Mouse (Mus musculus) cerebellum, postnatal 4 days (tissue): ENCODE results near the gene Mad2l2.
"Not testable (repeated sequence)": the region's sequence is repeated elsewhere in the genome, so short reads cannot be mapped to it uniquely, and the experiment has no call there.

ENCODE experiments used
- DNase-seq, 2 experiments: peaks; one replicate each; pipeline ENCODE4 v3.0.0; 2022; ENCODE audit warnings: low spot score in 2 of 2, mixed read lengths in 1 of 2

The Mad2l2 gene

DNA sequence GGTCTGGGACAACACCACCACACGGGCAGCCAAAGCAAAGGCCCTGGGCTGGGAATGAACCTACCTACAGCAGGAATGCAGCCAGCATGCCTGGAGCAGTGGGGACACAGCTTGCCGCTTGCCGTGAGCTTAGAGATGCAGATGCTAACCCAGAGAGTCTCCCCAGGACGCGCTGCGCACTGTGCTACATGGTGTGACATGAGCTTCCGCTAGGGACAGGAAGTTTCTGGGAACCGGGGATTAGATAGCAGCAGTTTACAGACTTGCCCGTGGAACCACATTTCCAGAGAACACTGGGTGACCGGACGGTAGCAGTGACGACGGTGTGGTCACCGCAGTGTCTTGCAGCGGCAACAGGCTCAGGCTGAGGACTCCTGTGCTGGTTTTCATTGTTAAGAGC, 39.4 kb downstream of the Mad2l2 start:
- no peak for DNase-seq

DNA sequence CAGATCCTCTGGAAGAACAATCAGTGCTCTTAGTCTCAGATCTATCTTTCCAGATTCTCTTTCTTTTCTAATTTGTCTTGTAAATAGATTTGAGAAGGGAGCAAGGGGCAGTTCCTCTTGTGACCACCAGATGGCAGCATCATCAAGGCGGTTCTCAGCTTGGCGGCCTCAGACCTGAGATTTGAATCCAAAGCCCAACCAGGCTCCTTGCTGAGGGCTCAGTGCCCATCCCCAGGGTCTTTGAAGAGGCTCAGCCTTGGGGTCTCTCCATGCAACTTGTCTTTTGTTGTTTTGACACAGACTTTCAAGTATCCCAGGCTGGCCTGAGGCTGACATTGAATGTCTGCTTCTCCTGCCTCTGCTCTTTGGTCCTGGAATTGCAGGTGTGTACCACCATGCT, 40.7 kb downstream of the Mad2l2 start:
- peak in 1 of 2 experiments; percentile 63 for DNase-seq

DNA sequence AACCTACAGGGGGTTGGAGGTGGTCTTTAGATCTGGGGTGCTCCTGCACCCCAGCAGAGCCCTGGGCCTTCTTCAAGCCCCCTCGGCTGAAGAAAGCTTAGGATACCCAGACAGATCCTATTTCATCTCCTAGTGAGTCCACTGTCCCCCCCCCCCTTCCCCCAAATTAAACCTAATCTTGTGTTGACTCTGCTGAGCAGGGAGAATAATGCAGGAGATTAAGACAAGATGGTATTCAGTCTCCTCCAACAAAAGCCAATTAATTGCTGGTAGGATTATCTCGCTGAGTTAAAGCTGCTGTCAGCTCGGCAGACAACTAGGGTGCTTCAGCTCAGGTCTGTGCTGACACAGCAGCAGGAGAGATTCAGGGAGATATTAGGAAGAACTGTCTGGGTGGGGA, 41.1 kb downstream of the Mad2l2 start:
- DNase-seq: no peak

DNA sequence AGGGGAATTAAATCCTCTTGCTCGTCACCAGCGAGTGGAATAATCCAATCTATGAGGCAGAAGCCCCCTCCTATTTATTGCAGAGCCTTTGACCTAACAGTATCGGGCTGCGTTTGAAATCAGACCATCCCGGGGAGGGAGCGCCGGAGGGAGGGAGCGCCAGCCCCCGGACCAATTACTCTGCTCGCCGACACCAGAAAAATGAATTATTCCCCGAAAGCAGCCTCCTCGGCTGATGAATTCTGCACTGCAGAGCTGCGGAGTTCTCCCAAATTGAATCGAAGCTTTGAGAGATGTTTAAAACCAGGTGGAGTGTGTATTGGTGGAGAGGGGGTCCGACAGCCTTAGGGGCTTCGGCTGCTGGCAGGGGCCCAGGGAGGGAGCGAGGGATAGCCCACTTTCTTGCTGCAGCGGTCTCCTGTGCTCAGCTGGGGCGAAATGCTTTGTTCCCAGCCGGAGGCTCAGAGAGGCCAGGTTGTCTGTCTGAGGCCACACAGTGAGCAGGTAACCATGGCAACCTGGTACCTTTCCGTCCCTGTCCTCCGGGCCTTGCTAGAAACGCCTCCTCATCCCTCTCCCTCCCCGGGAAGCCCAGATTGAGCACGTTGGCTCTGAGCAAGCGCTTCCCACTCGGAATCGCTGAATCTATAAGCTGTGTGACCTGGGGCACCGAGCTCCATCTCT, 43.8 kb downstream of the Mad2l2 start:
- DNase-seq: peak in 1 of 2 experiments; percentile 32

DNA sequence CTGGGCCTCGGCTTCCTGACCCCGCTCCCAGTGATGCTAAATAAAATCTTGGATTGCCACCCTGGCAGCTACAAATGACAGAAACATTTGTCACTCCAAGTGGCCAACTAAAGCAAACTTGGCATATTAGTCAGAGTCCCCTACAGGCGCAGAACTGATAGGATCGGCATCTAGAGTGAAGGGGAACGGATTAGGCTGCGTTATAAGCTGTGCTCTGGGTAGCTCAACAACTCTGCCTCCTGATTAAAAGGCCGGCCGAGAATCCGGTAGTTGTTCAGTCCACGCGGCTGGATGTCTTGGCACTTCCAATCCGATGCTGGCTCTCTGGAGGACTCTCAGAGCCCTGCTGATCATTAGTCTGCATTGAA, 44.3 kb downstream of the Mad2l2 start:
- DNase-seq: no peak

DNA sequence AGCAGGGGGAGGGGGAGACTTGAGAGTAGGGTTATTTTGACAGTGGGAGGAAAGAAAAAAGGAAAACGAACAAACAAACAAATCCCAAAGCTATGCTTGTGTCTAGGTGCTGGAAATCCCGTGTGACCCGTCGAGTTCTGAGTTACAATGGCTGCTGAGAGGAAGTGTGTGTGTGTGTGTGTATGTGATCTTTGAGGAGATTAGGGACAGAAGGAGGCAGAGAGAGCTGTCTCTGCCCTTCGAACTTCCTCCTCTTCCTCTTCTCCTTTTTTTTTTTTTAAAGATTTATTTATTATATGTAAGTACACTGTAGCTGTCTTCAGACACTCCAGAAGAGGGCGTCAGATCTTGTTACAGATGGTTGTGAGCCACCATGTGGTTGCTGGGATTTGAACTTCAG, 46.4 kb downstream of the Mad2l2 start:
- DNase-seq: not testable (repeated sequence)

DNA sequence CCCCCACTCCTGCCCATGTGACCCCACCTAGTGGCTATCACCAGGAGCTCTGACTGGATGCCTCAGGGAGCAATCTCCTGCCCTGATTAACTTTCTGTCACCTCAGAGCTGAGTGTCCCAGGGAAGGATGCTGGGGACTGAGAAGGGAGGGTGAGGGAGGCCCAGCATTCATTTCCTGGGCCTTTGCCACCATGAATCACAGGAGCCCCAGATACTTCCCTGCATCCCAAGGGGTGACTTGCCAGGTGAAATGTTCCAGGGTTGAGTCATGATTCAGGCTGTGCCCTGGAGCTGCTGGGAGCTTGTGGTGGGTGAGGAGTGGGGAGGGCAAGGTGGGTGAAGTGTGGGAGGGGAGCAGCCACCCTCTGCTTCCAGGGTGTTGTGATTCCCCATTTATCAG, 47.5 kb downstream of the Mad2l2 start:
- DNase-seq: no peak

DNA sequence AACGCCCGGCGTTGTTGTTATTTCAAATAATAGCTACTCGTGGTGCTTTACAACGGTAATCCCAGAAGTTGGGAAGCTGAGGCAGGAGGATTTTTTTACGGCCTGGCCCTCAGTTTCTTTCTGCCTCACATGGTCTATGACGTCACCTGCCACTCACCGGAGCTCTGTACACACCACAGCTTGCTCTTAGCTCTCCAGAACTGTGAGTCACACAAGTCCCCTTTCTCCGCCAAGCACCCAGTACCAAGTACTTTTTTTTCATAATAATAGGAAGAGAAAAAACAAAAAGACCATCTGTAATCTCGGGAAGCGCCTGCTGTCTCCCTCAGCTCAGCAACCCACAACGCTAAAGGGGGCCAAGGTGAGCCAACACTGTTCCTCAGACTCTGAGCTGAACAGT, 51.3 kb downstream of the Mad2l2 start:
- no peak for DNase-seq

DNA sequence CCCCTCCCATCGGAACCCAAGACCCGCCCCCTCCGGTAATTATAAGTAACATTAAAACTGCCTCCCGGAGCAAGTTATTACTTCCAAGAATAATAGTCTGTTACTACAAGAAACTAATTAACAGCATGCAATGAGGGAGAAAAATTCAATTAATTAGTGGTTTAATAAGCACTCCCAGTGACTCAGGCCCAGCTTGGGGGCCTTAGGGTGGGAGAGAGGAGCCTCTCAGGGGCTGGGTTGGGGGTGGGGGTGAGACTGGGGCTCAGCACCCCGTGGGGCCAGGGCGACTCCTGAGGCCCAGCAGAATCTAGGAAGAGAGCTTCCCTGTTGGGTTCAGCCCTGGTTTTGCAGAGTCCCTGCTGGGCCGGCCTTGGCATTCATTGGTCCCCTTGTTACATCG, 52.2 kb downstream of the Mad2l2 start:
- no peak for DNase-seq

DNA sequence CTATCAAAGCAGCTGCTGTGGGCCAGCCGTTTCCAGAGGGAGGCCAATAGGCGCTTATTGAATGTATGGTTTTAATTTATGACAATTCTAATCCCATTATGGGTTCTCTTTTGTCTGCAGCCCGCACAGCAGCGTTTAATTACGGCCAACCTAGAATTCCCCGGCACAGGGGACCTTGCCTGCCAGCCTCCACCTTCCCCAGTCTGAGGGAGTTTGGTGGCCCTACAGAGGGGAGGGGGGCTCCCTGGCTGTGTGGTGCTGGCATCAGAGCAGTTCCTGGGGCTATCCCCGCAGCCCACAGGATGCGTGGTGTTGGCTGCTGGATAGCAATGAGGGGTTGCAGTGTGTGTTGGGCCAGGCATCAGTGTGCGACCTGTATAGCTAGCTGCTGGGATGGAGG, 54.4 kb downstream of the Mad2l2 start:
- no peak for DNase-seq

DNA sequence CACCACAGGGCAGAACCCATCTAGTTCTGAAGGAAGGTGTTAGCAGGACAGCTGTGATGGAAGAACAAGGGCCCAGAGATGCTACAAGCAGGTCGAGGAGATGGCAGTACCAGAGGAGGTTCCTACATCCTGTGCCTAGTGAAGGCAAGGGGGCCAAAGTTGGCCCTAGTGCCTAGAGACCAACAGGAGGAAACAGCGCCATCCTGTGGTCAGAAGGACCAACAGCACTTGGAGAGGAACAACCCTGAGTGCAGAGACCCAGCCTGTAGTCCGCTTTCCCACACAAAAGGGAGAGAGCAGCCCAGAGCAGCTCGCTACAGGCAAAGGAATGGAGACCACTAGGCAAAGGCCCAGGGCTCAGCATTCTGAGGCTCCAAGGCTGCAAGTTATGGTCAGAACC, 55.6 kb downstream of the Mad2l2 start:
- no peak for DNase-seq

DNA sequence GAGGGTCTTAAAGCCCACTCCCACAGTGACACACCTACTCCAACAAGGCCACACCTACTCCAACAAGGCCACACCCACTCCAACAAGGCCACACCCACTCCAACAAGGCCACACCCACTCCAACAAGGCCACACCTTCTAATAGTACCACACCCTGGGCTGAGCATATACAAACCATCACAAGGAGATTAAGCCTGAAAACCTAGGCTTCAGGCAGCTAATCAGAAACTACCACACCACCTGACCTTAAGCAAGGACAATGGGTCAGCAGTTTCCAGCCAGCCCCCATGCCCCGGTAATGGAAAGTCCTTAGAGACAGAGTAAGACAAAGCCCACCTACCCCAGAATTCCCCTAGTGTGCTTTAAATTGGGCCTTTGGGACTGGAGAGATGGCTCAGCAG, 58.6 kb downstream of the Mad2l2 start:
- not testable (repeated sequence) for DNase-seq

DNA sequence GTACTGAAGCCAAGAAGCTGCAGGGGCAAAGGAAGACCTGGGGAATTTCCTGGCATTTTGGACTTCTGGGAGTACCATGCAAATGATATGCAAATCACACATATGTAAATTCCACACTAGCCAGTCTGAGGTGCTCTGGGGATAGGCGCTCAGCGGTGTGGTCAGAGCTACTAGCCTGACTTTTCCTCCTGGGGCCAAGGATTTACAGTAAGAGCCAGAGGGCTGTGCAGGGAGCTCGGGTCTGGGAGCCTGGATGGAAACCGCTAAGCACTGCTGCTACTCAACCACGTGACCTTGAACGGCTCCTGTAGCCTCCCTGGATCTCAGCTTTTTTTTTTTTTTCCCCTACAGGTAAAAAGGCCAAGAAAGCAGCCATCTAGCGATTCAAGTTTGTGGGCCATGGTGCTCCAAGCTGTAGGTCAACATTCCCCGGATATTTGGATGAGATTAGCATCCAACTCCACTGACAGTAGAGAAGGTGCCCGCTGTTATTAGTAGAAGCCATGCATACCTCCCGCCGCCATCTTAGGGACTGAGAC, 62.6 kb downstream of the Mad2l2 start:
- DNase-seq: no peak

DNA sequence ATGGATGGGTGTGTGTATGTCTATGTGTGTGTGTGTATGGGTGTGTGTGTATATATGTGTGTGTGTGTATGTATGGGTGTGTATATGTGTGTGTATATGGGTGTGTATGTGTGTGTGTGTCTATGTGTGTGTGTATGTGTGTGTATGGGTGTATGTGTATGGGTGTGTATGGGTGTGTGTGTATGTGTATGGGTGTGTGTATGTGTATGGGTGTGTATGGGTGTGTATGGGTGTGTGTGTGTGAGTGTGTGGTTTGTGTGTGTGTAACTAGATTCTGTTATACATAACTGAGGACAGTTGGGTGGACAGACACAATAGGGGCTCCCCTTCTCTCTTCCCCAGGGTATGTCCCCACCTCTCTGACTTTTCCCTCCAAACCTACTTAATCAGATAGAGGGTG, 64.2 kb downstream of the Mad2l2 start:
- no peak for DNase-seq
